Mouse (Mus musculus): ENCODE measurements at regions not wholly inside any gene's neighbourhood (a gene's known extent, or its start where the extent isn't known, plus 50 kb on each side); places are given as distances from the start of the nearest gene placed in this dataset.

GRCm38 (mm10) chr14:61857616-61858015 lies 250.4 kb downstream of the Kcnrg start:
- H3K9me3 ChIP-seq (replicated peaks; ENCODE audit: insufficient read depth, low read length), result no peaks in the 10 kb centered on the region
- no peak overlapping the region for H3K9ac ChIP-seq (ENCODE audit: control insufficient read depth, low read depth, low read length, poor library complexity, severe bottlenecking)
- no peaks in the 10 kb centered on the region for H3K36me3 ChIP-seq (ENCODE audit: control insufficient read depth in 1 of 2, insufficient read depth in 2 of 2, low read length in 2 of 2)
- TF ChIP-seq CHD2 (IDR thresholded peaks at IDR 0.05; ENCODE audit: low read length) (no peak), ZKSCAN1 (IDR thresholded peaks at IDR 0.05; ENCODE audit: low read depth, low read length) (no peak), KAT2A (conservative IDR thresholded peaks at IDR 0.05; ENCODE audit: low read depth, low read length) (no peak), RAD21 (IDR thresholded peaks at IDR 0.05; ENCODE audit: low read depth, low read length) (no peak), MAFK (IDR thresholded peaks at IDR 0.05; ENCODE audit: borderline replicate concordance, low read depth, low read length) (no peak), ETS1 (IDR thresholded peaks at IDR 0.05; ENCODE audit: low read depth, low read length) (no peak)
- H3K79me2 ChIP-seq (ENCODE audit: control insufficient read depth, insufficient read depth, low read length, poor library complexity), result no peaks in the 10 kb centered on the region
- no peak overlapping the region for H3K4me3 ChIP-seq (ENCODE audit: control insufficient read depth in 1 of 2, insufficient read depth in 1 of 2, low read depth in 2 of 2, low read length in 2 of 2)
- H3K27ac ChIP-seq (ENCODE audit: control insufficient read depth, low read depth, low read length), result no peak overlapping the region
- no peak for DNase-seq (ENCODE audit: low read depth, low spot score)
- no peaks in the 10 kb centered on the region for H3K27me3 ChIP-seq (ENCODE audit: control insufficient read depth in 1 of 2, insufficient read depth in 2 of 2, low read length in 2 of 2)
- H3K4me1 ChIP-seq (ENCODE audit: control insufficient read depth in 1 of 2, insufficient read depth in 2 of 2, low read length in 2 of 2), result no peaks in the 10 kb centered on the region

GRCm38 (mm10) chr14:61860688-61861087 lies 253.4 kb downstream of the Kcnrg start:
- Histone ChIP-seq H3K4me1 (ENCODE audit: control insufficient read depth in 1 of 2, insufficient read depth in 2 of 2, low read length in 2 of 2) (no peaks in the 10 kb centered on the region), H3K9ac (ENCODE audit: control insufficient read depth, low read depth, low read length, poor library complexity, severe bottlenecking) (no peak overlapping the region), H3K9me3 (replicated peaks; ENCODE audit: insufficient read depth, low read length) (no peaks in the 10 kb centered on the region), H3K4me3 (ENCODE audit: control insufficient read depth in 1 of 2, insufficient read depth in 1 of 2, low read depth in 2 of 2, low read length in 2 of 2) (no peak overlapping the region), H3K27me3 (ENCODE audit: control insufficient read depth in 1 of 2, insufficient read depth in 2 of 2, low read length in 2 of 2) (no peaks in the 10 kb centered on the region), H3K27ac (ENCODE audit: control insufficient read depth, low read depth, low read length) (no peak overlapping the region), H3K36me3 (ENCODE audit: control insufficient read depth in 1 of 2, insufficient read depth in 2 of 2, low read length in 2 of 2) (no peaks in the 10 kb centered on the region), H3K79me2 (ENCODE audit: control insufficient read depth, insufficient read depth, low read length, poor library complexity) (no peaks in the 10 kb centered on the region)
- no peak for DNase-seq (ENCODE audit: low read depth, low spot score)
- TF ChIP-seq USF2 (IDR thresholded peaks at IDR 0.05; ENCODE audit: borderline replicate concordance in 1 of 2, insufficient read depth in 1 of 2, low read depth in 1 of 2, low read length in 2 of 2), result no peak
- no peak for TF ChIP-seq KAT2A (conservative IDR thresholded peaks at IDR 0.05; ENCODE audit: low read depth, low read length)
- no peak for TF ChIP-seq SMC3 (IDR thresholded peaks at IDR 0.05; ENCODE audit: low read depth, low read length)
- TF ChIP-seq JUND (IDR thresholded peaks at IDR 0.05; ENCODE audit: low read depth, low read length), result no peak
- no peak for TF ChIP-seq EP300 (IDR thresholded peaks at IDR 0.05; ENCODE audit: low read depth in 1 of 2, low read length in 2 of 2)
- TF ChIP-seq ZNF384 (IDR thresholded peaks at IDR 0.05; ENCODE audit: low read depth, low read length), result no peak
- no peak for TF ChIP-seq USF1 (IDR thresholded peaks at IDR 0.05; ENCODE audit: low read depth, low read length)

- H3K9me3 ChIP-seq (replicated peaks; ENCODE audit: insufficient read depth, low read length), result no peaks in the 10 kb centered on the region
- H3K79me2 ChIP-seq (ENCODE audit: control insufficient read depth, insufficient read depth, low read length, poor library complexity), result no peaks in the 10 kb centered on the region
- TF ChIP-seq ETS1 (IDR thresholded peaks at IDR 0.05; ENCODE audit: low read depth, low read length) (no peak), MXI1 (IDR thresholded peaks at IDR 0.05; ENCODE audit: low read depth, low read length) (no peak), CHD2 (IDR thresholded peaks at IDR 0.05; ENCODE audit: low read length) (no peak), USF1 (IDR thresholded peaks at IDR 0.05; ENCODE audit: low read depth, low read length) (no peak), MYB (IDR thresholded peaks at IDR 0.05; ENCODE audit: low read depth, low read length) (no peak), POLR2A (IDR thresholded peaks at IDR 0.05; ENCODE audit: control insufficient read depth in 1 of 2, insufficient read depth in 1 of 2, low read depth in 1 of 2, low read length in 2 of 2, poor library complexity in 1 of 2) (no peak)
- H3K9ac ChIP-seq (ENCODE audit: control insufficient read depth, low read depth, low read length, poor library complexity, severe bottlenecking), result no peak overlapping the region
- H3K4me1 ChIP-seq (ENCODE audit: control insufficient read depth in 1 of 2, insufficient read depth in 2 of 2, low read length in 2 of 2), result no peaks in the 10 kb centered on the region
- no peaks in the 10 kb centered on the region for H3K27me3 ChIP-seq (ENCODE audit: control insufficient read depth in 1 of 2, insufficient read depth in 2 of 2, low read length in 2 of 2)
- no peak overlapping the region for H3K27ac ChIP-seq (ENCODE audit: control insufficient read depth, low read depth, low read length)
- DNase-seq (ENCODE audit: low read depth, low spot score), result peak; percentile 10
- no peak overlapping the region for H3K4me3 ChIP-seq (ENCODE audit: control insufficient read depth in 1 of 2, insufficient read depth in 1 of 2, low read depth in 2 of 2, low read length in 2 of 2)
- H3K36me3 ChIP-seq (ENCODE audit: control insufficient read depth in 1 of 2, insufficient read depth in 2 of 2, low read length in 2 of 2), result no peaks in the 10 kb centered on the region
Measured at GRCm38 (mm10) chr14:61861357-61861958, 254.2 kb downstream of the Kcnrg start.

Measured in MEL (cell line).